Mouse (Mus musculus): Measurements from ENCODE around the gene Fut8. TPM values are rescaled to one million over a fixed set of nuclear protein-coding genes. Genes with fewer than 3 reads are reported as not detected.

Gene Fut8
- total and polyA plus RNA-seq, 2 experiments from 2014 or later, result 58.5 to 70.3 TPM

- no peaks in the 10 kb centered on the region for H3K36me3 ChIP-seq (ENCODE audit: insufficient read depth, low read length)
- peak overlapping the region; percentile 94 for H3K4me3 ChIP-seq (ENCODE audit: low read length)
- 2% methylated on average over 94 of the region's 120 CpGs for WGBS
- no peaks in the 10 kb centered on the region for H3K27me3 ChIP-seq (ENCODE audit: insufficient read depth, low read length)
- no peaks in the 10 kb centered on the region for H3K9me3 ChIP-seq (ENCODE audit: low read length)
- H3K4me1 ChIP-seq (ENCODE audit: insufficient read depth, low read length), result no peaks in the 10 kb centered on the region
- H3K4me2 ChIP-seq (ENCODE audit: low read depth, low read length), result peak overlapping the region; percentile 86
- peak; percentile 49 for TF ChIP-seq CTCF (IDR thresholded peaks at IDR 0.05; ENCODE audit: low read depth)
- H3K27ac ChIP-seq, result peak overlapping the region; percentile 97
- DNase-seq (ENCODE audit: low spot score), result peak; percentile 98
- peak overlapping the region; percentile 94 for H3K9ac ChIP-seq (replicated peaks; ENCODE audit: low read length)
- peak; percentile 97 for ATAC-seq
Observed at GRCm38 (mm10) chr12:77238531-77239389, 835 bp downstream of the Fut8 start.

GRCm38 (mm10) chr12:77239390-77240061 is 1.6 kb downstream of the Fut8 start:
- Histone ChIP-seq H3K27ac (peak overlapping the region; percentile 97), H3K9ac (replicated peaks; ENCODE audit: low read length) (peak overlapping the region; percentile 94), H3K4me2 (ENCODE audit: low read depth, low read length) (peak overlapping the region; percentile 86), H3K4me3 (ENCODE audit: low read length) (peak overlapping the region; percentile 94), H3K4me1 (ENCODE audit: insufficient read depth, low read length) (no peaks in the 10 kb centered on the region), H3K9me3 (ENCODE audit: low read length) (no peaks in the 10 kb centered on the region), H3K36me3 (ENCODE audit: insufficient read depth, low read length) (no peaks in the 10 kb centered on the region), H3K27me3 (ENCODE audit: insufficient read depth, low read length) (no peaks in the 10 kb centered on the region)
- WGBS, result 2% methylated on average over 24 of the region's 29 CpGs
- TF ChIP-seq CTCF (IDR thresholded peaks at IDR 0.05; ENCODE audit: low read depth), result no peak
- DNase-seq (ENCODE audit: low spot score), result peak; percentile 3
- ATAC-seq, result no peak; the same call in 1 of the 2 replicates

- H3K27me3 ChIP-seq (ENCODE audit: insufficient read depth, low read length), result no peaks in the 10 kb centered on the region
- H3K9me3 ChIP-seq (ENCODE audit: low read length), result no peaks in the 10 kb centered on the region
- DNase-seq (ENCODE audit: low spot score) (peak; percentile 9), ATAC-seq (no peak)
- H3K9ac ChIP-seq (replicated peaks; ENCODE audit: low read length), result peak overlapping the region; percentile 25; the same call in 1 of the 2 replicates
- WGBS, result 30% methylated on average over 6 of the region's 6 CpGs
- TF ChIP-seq CTCF (IDR thresholded peaks at IDR 0.05; ENCODE audit: low read depth), result no peak
- H3K4me2 ChIP-seq (ENCODE audit: low read depth, low read length), result peak overlapping the region; percentile 86
- H3K36me3 ChIP-seq (ENCODE audit: insufficient read depth, low read length), result no peaks in the 10 kb centered on the region
- no peak overlapping the region for H3K27ac ChIP-seq
- no peaks in the 10 kb centered on the region for H3K4me1 ChIP-seq (ENCODE audit: insufficient read depth, low read length)
- peak overlapping the region; percentile 94 for H3K4me3 ChIP-seq (ENCODE audit: low read length)
Observed at GRCm38 (mm10) chr12:77240372-77240771, 2.4 kb downstream of the Fut8 start.

- DNase-seq (ENCODE audit: low spot score) (peak; percentile 78), ATAC-seq (no peak)
- H3K4me1 ChIP-seq (ENCODE audit: insufficient read depth, low read length), result no peaks in the 10 kb centered on the region
- 57% methylated on average over 1 of the region's 1 CpGs for WGBS
- peak overlapping the region; percentile 86 for H3K4me2 ChIP-seq (ENCODE audit: low read depth, low read length)
- no peak overlapping the region for H3K27ac ChIP-seq
- no peak overlapping the region for H3K9ac ChIP-seq (replicated peaks; ENCODE audit: low read length)
- TF ChIP-seq CTCF (IDR thresholded peaks at IDR 0.05; ENCODE audit: low read depth), result peak; percentile 48
- peak overlapping the region; percentile 14; the same call in 1 of the 2 replicates for H3K4me3 ChIP-seq (ENCODE audit: low read length)
- no peaks in the 10 kb centered on the region for H3K27me3 ChIP-seq (ENCODE audit: insufficient read depth, low read length)
- no peaks in the 10 kb centered on the region for H3K36me3 ChIP-seq (ENCODE audit: insufficient read depth, low read length)
- H3K9me3 ChIP-seq (ENCODE audit: low read length), result no peaks in the 10 kb centered on the region
Observed at GRCm38 (mm10) chr12:77240839-77241238, 2.9 kb downstream of the Fut8 start.

GRCm38 (mm10) chr12:77262650-77263049 is 24.7 kb downstream of the Fut8 start:
- Histone ChIP-seq H3K4me1 (ENCODE audit: insufficient read depth, low read length) (no peaks in the 10 kb centered on the region), H3K9ac (replicated peaks; ENCODE audit: low read length) (no peak overlapping the region), H3K4me2 (ENCODE audit: low read depth, low read length) (no peak overlapping the region), H3K27me3 (ENCODE audit: insufficient read depth, low read length) (no peaks in the 10 kb centered on the region), H3K9me3 (ENCODE audit: low read length) (no peaks in the 10 kb centered on the region), H3K4me3 (ENCODE audit: low read length) (no peak overlapping the region), H3K36me3 (ENCODE audit: insufficient read depth, low read length) (no peaks in the 10 kb centered on the region), H3K27ac (no peak overlapping the region)
- DNase-seq (ENCODE audit: low spot score), result no peak
- ATAC-seq, result no peak
- no peak for TF ChIP-seq CTCF (IDR thresholded peaks at IDR 0.05; ENCODE audit: low read depth)

GRCm38 (mm10) chr12:77263816-77264215 is 25.9 kb downstream of the Fut8 start:
- Histone ChIP-seq H3K4me2 (ENCODE audit: low read depth, low read length) (no peak overlapping the region), H3K9ac (replicated peaks; ENCODE audit: low read length) (no peak overlapping the region), H3K27ac (no peak overlapping the region), H3K36me3 (ENCODE audit: insufficient read depth, low read length) (no peaks in the 10 kb centered on the region), H3K4me3 (ENCODE audit: low read length) (no peak overlapping the region), H3K27me3 (ENCODE audit: insufficient read depth, low read length) (no peaks in the 10 kb centered on the region), H3K9me3 (ENCODE audit: low read length) (no peaks in the 10 kb centered on the region), H3K4me1 (ENCODE audit: insufficient read depth, low read length) (no peaks in the 10 kb centered on the region)
- ATAC-seq (no peak), DNase-seq (ENCODE audit: low spot score) (no peak)
- 85% methylated on average over 2 of the region's 2 CpGs for WGBS
- no peak for TF ChIP-seq CTCF (IDR thresholded peaks at IDR 0.05; ENCODE audit: low read depth)
